Mouse (Mus musculus): ENCODE measurements around the gene Naa15. TPM values are rescaled to one million over a fixed set of nuclear protein-coding genes. Genes with fewer than 3 reads are reported as not detected.
"Not testable (repeated sequence)": the region's sequence is repeated elsewhere in the genome, so short reads cannot be mapped to it uniquely, and the experiment has no call there.

The Naa15 gene
- total RNA-seq, 2 experiments from 2014 or later: 49.3 to 56.6 TPM

DNA sequence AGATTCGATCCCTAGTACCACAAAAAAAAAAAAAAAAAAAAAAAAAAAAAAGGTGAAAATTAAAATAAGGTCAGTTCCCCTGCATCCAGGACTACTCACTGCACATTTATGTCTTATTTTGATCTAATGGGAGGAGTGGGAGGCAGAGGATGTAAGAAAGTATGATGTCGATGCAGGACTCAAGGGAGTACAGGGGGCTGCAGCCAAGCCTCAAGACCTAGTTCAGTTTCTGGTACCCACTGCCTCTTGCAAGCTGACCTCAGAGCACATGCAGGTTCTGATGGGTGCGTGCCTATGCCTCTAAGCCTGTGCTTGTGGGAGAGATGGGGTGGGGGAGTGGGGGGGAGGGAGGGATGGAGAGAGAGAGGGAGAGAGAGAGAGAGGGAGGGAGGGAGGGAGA, 20.1 kb upstream of the Naa15 start:
- DNase-seq: no peak

DNA sequence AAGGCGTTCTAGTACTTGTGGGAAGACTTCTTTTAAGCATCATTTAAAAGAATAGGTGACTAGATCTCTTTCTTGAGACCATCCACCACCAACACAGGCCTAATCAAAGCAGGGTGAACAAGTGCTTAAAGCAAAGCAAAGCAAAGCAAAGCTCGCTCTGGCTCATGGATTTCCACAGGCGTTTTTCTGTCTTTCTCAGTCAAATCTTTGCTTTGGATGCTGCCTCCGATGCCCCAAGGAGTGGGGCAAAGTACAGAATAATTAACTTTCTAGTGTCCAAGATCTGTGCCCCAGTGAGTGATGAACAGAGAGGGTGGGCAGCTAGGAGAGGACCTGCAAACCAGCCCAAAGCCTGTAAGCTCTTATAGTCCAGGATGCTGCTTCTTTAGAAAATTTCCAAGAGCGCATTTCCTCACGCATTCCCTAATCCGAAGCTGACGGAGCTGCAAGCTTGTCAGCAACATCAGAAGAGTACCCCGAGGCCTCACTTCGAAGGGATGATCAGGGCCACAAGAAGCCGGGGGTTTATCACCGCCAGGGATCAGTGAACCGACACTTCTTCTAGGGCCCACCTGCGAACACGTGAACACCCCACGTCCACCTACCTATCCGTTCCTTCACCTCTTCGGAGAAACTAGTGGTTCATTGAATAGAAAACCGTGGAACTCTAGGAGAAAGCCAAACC, 19.3 kb upstream of the Naa15 start:
- no peak for DNase-seq

DNA sequence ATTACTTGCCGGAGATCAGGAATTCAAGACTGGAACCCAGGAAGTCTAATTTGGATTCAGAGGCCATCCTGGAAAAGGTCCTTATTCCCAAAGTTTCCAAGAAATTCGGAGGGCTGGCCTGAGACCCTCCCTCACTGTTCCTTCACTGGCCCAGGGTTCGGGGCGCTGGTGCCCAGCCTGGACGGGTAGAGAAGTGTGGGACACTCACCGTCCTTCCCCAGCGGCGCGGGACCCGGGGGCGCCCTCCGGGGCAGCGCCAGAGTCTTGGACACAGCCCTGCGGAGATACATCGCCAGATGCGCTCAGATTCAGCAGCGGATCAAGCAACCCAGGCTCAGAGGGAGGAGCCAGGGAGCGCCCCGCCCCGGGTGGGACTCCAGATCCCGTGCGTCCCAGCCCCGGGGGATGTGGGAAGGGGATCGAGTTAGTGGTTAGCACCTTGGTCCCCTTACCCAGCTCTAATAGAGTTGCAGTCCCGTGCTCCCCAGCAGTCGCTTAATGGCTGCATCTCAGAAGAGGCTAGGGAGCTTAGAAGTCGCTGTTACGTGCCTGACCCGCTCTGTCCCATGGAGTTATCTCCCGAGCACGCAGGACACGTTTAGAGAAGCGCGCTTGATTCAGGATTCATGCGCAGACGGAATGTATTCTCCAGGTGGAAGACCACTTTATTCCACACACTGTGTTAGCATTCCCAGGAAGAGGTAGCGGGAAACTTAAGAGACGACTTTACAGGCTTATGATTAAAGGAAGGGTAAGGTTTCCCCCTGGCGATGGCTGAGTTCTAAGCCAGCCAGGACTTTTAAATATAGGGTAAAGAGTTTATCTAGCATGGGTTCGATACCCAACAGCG, 18.5 kb upstream of the Naa15 start, which contains the start of gene Mgarp:
TSS of gene Mgarp (minus strand) at position 520 of the 850 bp plus-strand sequence.
- DNase-seq: peak in 1 of 2 experiments; percentile 11

DNA sequence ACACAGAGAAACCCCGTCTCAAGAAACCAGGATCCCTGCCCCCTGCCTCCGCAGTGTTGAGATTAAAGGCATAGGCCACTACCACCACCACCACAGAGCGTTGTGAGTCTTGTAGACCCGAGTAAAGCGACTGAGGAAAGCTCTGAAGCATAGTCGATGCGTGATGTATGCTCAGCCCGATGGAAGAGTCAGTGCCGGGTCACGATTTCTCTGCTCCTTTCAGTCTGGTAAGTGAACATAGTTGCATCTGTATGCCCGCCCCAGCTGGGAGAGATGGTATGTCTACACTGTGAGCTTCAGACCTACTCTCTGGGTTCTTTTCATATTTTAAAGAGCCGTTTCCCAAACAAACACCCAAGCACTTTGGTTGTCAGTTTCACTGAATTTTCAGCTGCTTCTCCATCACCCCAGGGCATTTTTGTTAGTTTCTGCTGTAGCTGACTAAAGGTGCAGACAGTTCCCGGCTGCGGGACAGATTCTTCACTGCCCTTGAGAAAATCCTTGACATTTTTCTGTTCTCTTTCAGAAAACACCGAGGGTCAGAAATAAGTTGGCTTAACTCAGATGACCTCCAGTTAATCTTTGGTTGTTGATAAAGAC, 17.1 kb upstream of the Naa15 start:
- DNase-seq: no peak

DNA sequence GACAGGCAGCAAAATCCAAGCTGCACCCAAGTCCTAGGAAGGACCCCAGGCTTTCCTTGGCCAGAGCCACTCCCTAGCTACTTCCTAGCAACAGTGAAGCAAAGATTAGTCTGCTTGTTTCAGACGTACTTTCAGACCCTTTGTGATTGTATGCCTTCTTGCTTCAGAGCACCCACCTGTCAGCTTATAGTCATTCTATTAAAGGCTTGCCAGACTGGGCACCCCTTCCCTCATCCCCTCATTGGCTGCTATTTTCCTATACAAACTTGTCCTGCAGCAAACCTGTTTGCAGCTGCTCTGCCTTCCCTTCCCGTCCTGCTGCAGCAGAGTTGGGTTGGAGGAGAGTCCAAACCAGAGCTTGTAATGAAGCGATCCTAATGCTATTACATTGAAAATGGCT, 16.3 kb upstream of the Naa15 start:
- no peak for DNase-seq

DNA sequence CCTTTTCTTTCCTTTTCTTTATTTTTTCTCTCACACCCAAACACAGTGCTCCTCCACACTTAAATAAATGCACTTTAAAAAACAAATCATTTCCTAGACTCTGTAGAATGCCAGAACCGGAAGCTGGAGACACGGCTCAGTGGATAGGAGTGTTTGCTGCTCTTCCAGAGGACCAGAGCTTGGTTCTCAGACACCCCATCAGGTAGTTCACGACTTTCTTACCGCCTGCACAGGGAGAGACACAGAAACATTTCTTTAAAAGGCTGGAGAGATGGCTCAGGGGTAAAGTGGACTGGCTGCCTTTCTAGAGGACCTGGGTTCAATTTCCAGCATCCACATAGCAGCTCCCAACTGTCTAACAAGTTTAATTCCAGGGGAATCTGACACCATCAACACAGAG, 15.4 kb upstream of the Naa15 start:
- no peak for DNase-seq

DNA sequence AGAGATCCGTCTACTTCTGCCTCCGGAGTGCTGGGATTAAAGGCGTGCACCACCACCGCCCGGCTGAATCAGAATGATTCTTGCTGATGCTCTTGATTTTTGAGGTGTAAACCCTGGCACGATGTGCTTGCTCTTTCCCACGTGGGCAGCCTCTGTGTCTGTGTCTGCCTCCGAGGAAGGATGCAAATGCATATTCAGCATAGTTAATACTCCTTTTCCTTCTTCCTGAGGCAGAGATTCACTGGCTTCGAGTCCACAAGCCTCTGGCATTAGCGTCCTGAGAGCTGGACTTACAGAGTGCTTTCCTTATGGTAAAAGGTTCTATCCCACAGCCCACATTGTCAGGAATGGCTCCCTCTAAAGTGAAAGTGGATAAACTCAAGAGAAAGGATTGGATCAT, 14.3 kb upstream of the Naa15 start:
- DNase-seq: no peak

DNA sequence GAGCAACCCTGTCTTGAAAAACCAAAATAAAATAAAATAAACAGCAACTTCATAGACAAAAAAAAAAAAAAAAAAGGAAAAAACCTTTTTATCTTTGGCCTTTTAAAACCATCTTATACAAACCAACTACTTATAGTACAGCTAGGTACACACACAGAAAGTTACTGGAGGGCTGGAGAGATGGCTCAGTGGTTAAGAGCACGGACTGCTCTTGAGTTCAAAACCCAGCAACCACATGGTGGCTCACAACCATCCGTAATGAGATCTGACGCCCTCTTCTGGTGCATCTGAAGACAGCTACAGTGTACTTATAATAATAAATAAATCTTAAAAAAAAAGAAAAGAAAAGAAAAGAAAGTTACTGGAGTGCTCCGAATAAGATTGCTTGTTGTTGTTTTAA, 12.9 kb upstream of the Naa15 start:
- DNase-seq: not testable (repeated sequence)

DNA sequence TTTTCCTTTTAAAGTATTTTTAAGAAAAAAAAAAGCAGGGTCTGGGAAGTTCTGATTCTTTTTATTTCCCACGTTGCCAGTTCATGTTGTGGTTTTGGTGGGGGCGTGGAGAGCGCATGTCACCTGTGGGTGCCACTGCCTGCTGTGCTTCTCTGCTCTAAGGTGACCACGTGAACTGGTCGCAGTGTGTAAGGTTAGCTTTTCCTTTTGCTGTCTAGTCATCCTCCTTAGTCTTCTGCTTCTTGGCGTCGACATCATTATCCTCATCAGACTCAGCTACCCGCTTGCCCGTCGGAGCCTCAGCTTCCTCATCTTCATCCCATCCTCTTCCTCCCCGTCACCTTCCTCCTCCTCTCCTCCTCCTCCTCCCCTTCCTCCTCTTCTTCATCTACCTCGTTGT, 12.3 kb upstream of the Naa15 start:
- DNase-seq: no peak

DNA sequence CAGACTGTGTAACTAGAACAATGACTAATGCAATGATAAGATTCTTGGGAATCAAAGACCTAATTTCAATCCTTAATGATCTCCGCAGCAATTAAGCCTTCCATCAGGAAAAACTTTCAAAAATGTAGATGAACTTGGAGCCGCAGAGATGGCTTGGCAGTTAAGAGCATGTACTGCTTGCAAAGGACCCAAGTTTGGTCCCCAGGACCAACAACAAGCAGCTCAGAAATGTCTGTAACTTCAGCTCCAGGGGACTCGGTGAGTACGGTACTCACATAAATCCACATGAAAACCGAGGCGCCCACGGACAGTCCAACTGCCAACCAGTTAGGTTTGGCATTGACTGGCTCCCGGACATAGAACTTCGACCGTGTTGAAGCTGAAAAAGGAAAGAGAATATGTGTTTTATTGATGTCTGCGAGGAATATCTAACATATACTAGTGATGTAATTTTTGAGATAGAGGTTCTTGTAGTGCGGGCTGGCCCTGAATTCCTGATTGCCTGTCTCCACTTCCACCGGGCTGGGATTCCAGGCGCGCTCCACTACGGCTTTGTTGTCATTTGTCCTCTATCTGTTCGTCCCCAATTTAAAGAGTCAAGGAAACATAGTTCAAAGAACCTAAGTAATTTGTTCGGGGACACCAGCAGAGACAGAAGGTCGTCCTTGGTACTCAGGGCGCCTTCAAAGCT, 6.9 kb upstream of the Naa15 start:
- peak in 1 of 2 experiments; percentile 30 for DNase-seq

DNA sequence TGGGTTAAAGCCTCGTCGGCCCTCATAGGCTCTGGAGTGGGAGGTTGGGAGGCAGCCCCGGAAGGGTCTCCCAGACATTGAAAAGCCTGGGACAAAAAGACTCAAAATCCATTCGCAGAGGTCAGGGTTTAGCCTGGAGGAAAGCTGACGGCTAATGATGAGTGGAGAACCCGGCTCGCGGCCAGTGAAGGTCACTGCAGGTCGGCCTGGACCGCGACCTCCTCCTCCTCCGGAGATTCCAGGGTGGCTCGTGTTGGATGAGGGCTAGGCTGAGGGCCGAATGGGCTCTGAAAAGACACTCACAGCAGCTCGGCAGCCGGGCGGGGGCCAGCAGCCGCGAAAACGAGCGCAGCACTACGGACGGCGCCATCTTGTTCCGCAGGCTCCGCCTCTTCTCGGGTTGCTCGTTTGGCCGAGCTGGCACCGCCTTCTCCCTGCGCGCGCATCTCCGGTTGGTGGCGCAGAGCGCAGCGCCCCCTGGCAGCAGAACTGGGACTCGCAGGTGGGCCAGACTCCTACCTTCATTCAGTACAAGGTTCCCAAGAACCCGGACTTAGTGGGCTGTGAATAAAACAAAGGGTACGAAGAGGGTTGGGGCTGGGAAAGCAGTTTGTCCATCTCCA, 6.3 kb upstream of the Naa15 start, which contains the start of gene Ndufc1:
TSS of gene Ndufc1 (minus strand) at position 428 of the 623 bp plus-strand sequence.
- DNase-seq: peak; percentile 94 to 97

DNA sequence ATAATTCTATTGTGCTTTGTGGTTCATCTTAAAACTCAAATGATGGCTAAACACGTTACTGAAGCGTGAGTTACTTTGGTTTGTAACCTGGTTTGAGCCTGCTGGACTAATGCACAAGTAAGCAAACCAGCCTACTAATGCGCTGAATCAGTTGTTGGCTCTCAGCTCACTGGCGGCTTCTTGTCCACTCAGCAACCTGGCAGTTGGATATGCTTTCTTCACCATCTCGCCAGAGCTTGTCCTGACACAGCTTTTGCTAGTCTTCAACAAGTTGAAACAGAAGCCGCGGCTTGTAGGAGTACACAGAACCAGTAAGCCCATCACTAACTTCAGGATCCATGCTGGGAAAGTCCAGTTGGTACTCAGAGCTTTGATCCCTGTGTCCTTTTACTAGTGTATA, 2.5 kb upstream of the Naa15 start:
- DNase-seq: no peak

DNA sequence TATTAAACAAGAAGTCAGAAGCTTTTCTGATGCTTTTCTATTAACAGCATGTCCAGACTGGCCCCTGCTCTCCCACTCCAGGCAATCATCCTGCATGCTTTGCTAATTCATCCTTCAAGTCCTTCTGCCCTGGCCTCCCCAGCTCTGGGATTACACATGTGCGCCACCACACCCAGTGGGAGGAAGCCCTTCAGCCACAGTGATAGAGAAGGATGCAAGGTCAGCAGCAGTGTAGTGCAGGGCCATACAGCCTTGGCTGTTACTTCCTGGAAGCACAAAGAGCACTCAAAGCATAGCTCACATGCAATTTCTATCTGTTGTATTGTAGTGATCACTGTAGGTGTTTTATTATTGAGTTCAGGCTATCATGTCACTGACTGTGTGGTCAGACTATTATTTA, 1.7 kb upstream of the Naa15 start:
- DNase-seq: no peak

DNA sequence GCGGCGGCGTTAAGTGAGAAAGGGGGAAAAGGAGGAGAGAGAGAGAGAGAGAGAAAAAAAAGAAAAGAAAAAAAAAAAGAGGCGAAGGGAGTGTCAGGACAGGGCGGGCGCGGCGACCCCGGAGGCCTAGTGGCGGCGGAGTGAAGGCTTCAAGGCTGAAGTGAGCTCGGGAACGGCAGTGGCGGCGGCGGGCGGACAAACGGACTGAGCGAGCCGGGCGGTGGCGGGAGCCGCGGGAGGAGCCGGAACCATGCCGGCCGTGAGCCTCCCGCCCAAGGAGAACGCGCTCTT, 1.1 kb downstream of the Naa15 start:
- DNase-seq: no peak

DNA sequence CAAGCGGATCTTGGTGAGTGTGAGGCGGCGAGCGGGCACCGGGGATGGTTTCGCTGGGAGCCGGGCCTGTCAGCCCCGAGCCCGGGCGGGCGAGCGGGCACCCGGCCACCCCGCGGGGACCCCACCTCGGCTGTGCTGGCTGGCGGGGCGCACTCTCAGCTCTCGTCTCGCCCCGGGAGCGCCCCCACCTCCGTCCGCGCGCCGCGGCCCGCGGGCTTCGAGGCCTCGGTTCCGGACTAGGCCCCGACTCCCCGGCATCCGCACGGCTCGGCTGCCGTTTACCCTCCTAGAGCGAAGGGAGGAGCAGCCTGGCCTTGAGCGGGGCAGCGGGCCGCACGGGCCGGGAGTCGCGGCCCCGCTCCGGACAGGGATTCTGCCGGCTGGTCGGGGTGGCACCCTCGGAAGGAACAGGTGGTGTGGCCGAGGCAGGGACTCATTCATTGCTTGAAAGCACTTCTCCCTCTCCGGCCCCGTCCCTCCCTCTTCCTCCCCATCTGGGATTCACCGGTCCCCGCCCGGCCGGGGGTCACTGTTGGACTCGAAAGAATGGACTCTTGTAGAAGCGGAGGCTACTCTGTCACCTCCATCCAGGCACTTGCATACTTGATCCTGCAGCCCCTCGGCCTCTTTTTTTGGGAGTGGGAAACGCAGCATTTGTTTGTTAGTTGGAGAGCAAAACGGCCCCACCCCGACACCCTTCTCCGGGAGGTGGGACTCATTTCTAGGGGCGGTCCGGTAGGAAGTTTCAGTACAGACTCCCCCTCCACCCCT, 1.6 kb downstream of the Naa15 start:
- peak; percentile 23 to 29 for DNase-seq

DNA sequence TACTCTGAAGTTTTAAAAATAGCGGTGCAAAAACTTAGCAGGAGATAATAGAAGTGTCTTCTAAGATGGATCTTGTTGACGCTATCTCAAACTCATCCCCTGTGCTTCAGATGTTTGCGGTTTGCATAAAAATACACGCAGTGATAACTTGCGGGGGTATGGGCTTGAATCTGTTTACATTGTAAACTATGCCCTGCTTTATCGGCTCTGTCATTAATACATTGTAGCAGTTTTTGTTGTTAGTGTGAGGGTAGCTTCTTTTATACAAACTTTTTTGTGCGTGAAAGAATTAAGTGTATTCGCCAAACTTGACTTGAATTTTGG, 2.1 kb downstream of the Naa15 start:
- DNase-seq: no peak

DNA sequence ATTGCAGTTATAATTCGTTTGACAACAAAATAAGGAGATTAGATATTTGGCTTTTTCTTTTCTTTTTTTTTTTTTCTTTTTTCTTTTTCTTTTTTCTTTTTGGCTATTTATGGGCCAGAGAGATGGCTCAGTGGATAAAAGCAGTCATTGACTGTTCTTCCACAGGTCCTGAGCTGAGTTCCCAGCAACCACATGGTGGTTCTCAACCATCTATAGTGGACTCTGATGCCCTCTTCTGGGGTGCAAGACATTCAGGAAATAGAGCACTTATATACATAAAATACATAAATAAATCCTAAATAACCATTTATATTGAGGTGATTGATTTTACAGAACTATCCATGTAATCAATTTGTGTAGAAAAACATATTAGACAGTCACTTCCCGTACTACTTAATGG, 2.5 kb downstream of the Naa15 start:
- DNase-seq: no peak

DNA sequence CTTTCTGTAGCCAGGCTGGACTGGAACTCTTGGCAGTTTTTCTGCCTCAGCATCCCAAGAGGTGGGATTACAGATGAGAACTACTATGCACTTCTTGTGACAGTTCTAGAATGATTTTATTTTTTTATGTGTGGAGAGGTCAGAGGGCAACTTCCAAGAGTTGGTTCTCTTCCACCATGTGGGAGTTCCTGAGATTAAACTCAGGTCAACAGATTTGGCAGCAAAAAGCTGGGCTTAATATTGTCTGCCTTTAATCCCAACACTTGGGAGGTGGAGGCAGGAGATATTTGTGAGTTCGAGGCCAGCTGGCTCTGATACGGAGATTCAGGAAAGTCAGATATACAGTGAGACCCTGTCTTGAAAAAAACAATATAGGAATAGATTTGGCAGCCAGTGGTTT, 3.0 kb downstream of the Naa15 start:
- no peak for DNase-seq

DNA sequence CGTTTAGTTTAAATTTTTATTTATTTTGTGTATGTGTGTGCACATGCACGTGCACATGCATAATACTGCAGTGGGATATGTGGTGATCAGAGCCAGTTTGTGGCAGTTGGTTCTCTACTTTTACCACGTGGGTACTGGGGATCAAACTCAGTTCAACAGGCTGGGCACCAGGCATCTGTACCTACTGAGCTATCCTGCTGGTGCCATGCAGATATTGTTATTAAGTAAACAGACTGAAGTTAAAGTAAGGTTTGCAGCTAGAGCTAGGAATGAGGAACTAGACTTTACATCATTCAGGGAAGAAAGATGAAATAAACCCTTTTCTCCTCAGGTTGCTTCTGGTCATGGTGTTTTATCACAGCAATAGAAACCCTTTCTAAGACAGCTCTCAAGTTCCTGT, 7.0 kb downstream of the Naa15 start:
- DNase-seq: no peak

DNA sequence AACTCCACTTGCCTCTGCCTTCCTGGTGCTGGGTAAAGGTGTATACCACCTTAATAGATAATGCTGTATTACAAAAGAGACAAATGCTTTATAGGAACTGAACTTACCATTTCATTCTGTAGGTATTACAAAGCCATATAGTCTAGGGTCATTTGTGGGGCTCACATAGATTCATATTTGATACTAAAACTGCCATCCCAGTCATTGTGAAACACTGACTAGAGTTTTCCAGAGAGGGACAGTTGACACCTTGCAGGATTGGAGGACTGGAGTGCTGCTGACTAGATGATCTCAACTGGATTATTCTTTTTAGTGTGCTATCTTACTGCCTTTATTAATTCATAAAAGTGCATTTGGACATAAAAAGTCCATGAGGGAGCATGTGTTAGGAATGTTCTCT, 10.4 kb downstream of the Naa15 start:
- no peak for DNase-seq

DNA sequence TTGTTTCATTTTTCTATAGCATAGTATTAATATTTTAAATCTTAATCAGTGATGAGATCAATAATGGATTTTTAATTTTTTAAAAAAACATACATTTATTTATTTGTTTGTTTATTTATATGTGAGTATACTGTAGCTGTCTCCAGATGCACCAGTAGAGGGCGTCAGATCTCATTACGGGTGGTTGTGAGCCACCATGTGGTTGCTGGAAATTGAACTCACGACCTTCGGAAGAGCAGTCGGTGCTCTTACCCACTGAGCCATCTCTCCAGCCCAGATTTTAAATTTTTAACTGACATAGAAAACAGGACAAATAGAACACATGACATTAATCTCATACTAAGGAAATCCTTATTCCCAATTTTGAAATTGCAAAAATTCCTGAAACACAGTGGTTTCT, 19.4 kb downstream of the Naa15 start:
- not testable (repeated sequence) for DNase-seq

Measured in layer of hippocampus, postnatal 36 days (tissue).